Mouse (Mus musculus) gastrocnemius, adult 8-10 months (tissue): ENCODE data around the gene Fyn. TPM values are rescaled to one million over a fixed set of nuclear protein-coding genes. Genes with fewer than 3 reads are reported as not detected.
A peak's percentile ranks its signal among the peaks of the same experiment; 100 is the strongest.

ENCODE experiments used
- DNase-seq, 2 experiments: peaks; one replicate each; pipeline ENCODE4 v3.0.0; 2022; ENCODE audit warnings: low spot score in 2 of 2
- total RNA-seq, 4 experiments: library from RNA; stranded (reverse); gene quantifications; 2 replicates each; pipeline ENCODE4 v1.2.4; 2022

Fyn gene
- total RNA-seq, 4 experiments from 2014 or later, result 2.8 to 7.3 (median 5.7) TPM

DNA sequence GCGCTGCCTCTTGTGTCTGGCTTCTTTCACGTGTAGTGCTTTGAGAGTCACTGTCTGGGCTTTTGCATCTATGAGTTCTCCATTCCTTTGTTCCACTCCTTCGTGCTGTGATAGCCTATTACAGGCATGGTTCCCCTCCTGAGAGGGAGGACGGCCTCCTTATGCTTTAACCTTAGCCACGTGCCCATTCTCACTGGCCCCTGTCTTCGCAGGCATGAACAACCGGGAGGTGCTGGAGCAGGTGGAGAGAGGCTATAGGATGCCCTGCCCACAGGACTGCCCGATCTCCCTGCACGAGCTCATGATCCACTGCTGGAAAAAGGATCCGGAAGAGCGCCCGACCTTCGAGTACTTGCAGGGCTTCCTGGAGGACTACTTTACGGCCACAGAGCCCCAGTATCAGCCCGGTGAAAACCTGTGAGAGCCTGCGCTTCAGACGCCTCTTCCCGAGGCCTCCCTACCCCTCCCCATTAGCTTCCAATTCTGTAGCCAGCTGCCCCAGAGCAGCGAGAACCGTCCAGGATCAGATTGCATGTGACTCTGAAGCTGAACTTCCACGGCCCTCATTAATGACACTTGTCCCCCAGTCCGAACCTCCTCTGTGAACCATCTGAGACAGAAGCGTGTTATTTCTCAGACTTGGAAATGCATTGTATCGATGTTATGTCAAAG lies 195.0 kb downstream of the Fyn start:
- peak in 1 of 2 experiments; percentile 21 for DNase-seq

DNA sequence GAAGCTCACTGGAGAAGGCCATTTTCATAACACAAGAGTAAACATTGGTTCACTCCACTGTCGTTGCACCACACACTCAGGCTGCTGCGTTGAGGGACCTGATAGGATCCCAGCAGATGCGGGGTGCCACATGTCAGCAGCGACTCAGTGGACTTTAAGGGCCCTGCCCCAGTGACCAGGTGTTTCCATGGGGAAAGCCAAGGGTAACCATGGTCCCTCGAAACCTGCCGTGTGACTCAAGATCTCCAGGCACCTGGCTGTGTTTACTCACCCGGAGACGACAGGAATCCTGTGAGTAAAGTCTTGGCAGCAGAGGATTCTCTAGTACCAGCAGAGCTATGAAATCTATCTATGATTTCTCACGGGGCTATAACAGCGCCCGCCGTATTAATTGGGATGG lies 198.2 kb downstream of the Fyn start:
- no peak for DNase-seq

DNA sequence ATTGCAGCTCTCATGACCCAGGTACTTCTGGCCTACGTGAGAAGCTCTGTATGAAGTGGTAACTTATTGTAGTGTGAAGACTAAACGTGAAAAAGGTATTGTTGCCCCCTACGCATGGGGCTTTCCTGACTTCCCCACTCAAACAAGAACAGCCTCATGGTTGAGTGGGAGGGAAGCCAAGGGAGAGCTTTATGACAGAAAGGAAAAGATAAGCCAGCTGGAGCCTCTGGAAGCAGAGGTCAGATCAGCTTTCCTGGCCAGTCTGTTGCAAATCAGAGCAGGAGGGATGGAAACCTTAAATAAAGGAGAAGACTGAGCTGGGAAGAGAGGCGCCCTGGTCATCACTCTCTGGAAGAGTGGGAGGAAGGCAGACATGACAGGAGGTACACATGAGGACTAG lies 200.3 kb downstream of the Fyn start:
- no peak for DNase-seq

DNA sequence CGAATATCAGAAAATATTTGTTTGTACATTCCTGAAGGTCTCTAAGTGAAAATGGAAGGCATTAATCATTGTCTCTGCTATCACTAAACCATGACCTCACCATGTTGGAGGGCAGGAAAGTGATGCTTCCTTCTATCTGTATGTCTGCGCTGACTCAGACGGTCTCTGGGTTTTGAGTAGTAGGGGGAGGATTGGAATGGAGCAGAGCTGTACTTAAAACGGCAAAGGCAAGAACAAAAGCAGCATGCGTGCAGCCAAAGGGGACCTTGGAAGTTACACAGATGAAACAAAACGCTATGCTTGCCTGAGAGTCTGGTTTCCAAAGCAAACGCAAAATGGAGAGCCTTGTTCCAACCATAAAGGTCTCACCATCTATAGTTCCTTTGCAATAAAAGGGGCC lies 202.4 kb downstream of the Fyn start:
- no peak for DNase-seq

DNA sequence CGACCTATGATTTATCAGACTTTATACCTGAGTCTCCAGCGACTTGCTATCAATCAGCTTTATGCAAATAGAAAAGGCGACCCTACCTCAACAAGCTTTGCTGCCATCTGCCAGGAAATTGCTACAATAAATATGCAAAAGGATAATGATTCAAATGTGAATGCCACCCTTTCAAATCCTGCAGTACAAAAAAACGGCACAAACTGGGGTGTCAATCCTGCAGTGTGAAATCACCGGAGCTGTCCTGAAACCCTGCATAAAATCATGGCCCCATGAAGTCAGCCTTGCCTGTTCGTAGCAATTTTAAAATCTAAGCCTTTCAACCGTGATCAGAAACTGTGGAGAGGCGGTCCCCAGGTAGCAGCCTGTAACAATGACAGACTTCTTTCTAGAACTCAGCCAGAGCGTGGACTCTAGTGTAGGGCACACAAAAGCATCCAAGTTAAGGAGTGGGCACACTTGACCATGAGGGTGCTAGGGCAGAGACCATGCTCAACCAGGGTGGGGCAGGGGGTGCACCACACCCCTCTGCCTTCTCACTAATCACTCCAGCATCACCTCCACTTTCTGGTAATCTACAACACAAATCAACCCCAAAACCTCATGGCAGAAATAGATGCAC lies 203.5 kb downstream of the Fyn start:
- DNase-seq, result no peak

DNA sequence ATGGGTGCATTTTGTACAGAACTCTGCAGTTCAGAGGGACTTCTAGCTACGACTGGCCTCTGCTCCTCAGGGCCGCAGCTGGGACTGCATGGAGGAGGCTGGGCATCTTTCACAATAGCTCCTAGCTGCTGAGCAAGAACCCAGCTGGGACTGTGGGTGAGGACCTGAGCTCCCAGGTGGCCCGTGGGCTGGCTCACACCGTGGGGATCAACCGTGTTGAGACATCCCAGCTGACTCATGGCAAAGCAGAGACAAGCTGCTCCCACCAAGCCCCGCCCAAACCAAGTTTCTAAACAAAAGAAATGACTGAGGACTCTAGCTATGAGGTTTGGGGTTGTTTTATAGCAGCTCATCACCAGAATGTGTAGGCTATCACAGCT lies 204.0 kb downstream of the Fyn start:
- DNase-seq, result peak in 1 of 2 experiments; percentile 36

DNA sequence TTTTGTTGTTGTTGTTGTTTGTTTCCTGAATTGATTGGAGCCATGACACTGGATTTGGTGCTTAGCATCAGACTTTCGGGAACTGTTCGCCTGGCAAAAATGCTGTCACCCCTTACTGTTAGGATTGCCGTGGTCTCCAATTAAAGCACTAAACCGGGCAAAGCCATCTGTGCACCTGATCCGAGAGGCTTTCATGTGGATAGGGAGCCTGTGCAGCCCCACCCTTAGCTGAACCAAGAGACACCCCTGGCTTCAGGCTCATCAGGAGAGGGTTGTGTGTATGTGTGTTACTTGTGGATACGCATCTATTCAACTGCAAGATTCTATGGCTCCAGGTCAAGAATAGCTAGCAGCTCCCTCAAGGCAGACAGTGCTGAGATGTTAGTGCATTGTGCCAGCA lies 207.8 kb downstream of the Fyn start:
- DNase-seq, result no peak

DNA sequence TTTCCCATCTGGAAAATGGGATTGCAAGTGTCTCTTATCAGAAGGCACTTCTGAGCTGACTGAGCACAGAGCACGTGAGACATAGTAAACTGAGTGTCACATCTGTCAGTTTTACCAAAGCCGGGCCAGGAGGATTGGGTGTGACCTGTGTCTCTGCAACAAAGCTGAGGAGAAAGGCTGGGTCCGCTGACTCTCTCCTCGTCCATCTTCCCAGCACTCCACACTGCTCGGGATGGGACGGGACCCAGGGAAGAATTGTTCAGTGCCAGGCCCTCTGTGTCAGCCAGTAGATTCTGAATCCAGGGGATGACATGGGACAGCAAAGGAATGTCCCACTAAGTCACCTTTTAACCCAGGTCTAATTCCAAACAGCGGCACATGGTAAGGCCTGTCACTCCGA lies 211.8 kb downstream of the Fyn start:
- DNase-seq, result no peak

DNA sequence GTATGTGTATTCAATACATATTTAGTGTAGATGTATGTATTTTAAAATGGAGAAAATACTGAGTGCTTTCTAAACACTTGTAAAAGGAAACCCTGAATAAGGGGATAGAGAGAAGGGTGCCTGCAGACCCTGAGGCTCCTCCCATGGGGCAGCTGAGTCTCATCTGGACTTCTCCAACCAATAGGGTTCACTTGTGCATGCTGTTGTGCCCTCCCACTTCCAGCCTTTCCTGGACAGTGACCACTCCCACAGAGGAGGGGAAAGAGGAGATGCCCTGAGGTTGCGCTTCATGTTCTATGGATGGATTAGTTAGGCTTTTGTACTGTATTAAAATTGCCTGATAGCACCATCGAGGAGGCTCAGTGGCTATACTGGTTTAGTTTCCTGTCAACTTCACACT lies 213.7 kb downstream of the Fyn start:
- DNase-seq, result no peak

DNA sequence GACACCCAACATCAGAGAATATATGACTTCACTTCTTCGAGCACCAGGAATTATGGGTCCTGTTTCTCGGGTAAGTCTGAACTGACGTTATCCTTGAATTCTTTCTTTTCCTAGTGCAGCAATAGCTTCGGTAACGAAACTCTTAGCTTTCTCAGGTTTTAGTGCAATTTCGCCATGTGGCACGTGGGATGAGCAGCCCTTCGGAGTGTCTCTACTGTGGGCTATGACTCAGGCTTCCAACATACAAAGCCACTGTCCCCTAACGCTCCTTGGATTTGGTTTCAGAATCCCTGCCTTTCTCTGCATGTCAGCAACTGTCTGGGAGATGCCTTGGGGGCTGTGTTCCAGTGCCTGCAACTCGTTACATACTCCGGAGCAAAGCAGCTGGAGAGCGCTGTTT lies 215.1 kb downstream of the Fyn start:
- DNase-seq, result no peak

DNA sequence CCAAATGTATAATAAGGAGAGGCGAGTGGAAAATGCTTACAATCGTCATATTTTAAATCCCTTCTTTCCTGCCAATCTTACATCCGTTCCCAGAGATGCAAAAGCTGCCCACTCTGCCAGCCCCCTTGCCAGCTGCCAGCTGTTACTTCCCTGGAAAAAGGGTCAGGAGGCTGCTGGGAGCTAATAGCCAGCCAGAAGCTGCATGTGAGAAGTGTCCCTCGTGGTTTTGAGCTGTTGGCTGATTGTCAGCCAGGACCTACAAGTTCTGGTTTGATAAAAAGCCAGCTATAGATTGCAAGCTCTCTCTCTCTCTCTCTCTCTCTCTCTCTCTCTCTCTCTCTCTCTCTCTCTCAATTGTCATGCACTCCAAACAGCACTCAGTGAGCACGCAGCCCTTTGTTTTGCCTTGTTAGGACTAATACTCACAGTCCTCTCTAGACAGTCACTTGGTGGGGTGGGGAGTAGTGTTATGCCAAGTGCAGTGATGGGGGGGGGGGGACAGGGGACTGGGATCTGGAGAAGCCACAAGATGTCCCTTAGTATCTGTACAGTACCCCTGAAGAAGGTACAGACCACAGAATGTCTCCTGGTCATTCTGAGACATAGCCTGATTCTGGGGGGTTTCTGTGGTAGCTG lies 218.8 kb downstream of the Fyn start:
- DNase-seq, result no peak

DNA sequence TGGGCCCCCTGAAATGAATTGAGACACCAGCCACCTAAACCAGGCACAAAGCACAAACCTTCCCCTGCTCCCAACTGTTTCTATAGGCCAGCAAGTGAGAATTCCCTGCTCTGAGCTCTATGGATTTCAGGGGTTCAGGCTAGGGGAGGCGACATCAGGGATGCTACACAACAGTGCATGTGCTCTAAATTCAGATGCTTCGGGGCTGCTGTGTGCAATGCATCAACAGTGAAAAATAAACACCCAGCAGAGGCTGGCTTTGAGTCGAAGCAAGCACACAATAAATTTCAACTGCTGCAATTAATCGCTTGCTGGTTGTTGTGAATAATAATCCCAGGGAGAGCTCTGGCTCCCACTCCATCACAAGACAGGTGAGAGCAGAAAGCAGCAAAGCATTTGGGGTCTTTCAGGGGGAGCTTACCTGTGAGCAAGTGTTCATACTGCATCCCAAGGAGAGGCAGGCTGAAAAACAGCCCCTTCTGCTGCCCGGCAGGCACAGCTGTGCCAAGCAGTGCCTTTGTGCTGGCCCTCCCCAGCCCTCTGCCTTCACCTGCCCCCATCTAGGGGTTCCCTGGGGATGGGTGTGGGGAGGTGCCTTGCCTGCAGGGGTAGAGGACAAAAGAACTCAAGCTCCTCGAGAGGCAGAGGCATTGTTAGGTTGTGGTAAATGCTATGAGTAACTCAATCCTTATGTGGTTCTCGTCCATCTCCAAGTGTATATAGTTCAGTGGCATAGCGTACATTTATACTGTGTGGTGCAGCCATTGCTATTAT lies 219.5 kb downstream of the Fyn start:
- no peak for DNase-seq

DNA sequence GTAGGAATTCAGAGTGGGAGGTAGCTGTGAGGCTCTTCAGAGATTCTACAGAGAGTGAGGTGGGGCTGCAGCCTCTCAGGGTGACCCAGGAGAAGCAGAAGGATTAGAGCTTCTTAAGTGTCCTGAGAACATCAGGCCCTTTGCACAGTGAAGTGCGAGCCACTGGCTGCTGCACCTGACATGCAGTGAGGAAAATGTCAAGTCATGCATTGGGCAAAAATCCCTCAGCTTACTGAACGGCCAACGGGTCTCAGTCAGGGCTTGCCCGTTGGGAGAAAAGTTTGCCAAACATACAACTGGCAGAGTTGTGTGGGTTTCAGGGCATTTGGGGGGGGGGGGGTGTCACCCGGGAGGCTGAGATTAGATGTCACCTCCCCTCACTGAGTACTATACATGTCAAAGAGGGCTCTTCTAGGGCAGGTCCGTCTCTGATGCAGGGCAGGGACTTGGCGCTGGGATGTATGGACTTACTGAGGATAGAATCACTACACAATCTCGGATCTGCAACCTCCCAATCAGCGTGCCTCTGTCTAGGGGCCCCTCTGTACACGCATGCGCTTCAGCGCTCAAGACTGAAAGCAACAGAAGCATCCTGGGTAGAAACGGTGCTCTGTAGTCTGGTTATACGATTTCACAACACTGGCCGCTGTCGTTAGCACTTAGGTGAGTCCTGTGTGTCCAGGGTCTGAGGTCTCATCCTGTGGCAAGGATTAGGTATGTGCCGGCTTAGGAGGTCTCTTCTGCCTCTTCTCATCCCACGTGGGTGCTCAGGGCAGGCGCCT lies 221.3 kb downstream of the Fyn start:
- DNase-seq, result no peak

DNA sequence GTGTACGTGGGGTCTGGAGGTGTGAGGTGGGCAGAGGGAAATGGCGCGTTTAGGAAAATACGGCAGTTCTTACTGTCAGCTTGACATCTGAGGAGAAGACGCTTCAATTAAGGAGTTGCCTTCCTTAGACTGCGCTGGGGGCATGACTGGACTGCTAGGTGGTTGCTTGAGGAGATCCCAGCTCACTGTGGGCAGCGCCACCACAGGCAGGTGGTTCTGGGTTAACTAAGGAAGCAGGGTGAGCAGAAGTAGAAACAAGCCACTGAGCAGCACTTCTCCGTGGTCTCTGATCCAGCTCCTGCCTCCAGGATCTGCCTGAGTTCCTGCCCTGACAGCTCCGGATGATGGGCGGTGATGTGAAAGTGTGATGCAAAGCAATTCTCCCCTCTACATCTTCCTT lies 222.0 kb downstream of the Fyn start:
- no peak for DNase-seq

DNA sequence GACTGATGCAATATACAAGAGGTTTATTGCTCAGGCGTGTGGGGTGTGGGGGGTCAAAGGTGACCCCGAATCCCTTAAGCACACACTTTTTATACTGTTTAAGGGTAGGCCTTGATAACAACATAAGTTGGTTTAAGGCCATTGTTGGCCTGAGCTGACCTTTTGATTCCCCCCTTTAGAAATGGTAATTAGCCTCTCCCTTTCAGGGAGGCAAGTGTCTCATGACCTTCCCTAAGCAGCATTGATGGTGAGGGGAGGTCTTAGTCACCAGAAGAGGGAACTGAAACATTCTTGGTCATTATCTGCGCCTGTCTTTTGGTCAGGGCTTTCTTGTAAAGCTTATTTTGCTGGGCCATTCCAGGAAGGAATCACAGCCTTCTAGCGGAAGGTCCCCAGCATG lies 223.8 kb downstream of the Fyn start:
- no peak for DNase-seq

DNA sequence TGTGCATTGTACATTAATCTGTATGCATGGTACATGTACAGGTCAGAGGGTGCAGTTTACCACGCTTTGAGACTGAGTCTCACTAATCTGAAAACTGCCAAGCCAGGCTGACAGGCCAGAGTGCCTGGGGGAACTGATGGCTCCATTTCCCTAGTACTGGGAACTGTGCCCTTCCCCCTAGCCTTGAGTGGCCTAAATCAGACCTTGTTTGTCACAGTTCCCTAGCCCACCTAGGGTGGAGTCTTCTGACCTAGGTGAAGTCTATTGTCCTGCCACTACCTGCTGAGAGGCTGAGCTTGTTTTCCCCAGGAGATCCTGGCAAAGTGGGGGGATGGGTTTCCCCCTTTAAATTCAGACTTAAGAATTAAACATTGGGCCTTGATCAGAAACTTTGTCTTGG lies 226.1 kb downstream of the Fyn start:
- DNase-seq, result no peak

DNA sequence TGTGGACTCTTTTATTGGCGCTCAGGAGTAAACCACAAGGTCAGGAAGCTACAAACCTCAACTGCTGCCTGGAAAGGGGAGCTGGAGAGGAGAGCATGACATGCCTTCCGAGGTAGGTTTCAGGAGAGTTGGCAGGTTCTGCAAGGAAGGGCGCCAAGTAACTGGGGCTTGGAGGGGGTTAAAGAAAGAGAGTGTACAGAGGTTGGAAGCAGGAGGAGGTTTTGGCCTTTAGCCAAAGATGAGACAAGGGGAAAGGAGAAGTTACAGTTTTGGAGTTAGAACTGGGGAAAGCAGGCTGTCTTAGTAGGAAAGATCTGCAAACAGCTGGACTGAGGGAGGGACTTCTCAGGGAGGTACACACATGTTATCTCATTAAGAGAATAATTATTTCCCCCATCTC lies 227.2 kb downstream of the Fyn start:
- DNase-seq, result no peak

DNA sequence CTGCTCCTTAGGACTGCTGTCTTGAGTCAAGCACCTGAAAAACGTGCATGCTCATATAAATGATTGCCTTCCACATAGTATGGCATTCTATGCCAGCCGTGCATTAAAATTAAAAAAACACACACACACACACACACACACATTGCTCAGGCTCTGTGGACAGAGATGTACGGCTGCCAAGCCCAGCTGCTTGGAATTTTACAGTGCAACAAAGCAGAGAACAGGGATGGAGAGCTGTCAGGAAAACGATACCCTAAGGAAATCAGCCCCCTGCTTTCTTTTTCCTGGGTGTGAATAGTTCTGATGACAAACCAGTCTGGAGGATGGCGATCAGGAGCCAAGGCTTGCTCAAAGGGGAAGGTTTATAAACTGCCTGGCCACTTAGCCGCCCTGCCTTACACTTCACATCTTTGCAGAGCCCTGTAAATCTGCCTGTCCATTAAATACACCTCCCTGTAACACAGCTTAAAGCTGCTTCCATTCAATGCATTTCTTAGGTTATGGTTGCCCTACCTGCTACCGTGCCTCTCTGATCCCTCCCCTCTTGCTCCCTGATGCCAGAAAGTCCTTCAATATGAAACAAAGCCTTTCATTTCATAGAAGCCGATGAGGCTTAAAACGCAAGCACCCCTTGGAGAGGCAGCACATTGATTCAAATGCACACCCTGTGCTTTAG lies 228.6 kb downstream of the Fyn start:
- no peak for DNase-seq

DNA sequence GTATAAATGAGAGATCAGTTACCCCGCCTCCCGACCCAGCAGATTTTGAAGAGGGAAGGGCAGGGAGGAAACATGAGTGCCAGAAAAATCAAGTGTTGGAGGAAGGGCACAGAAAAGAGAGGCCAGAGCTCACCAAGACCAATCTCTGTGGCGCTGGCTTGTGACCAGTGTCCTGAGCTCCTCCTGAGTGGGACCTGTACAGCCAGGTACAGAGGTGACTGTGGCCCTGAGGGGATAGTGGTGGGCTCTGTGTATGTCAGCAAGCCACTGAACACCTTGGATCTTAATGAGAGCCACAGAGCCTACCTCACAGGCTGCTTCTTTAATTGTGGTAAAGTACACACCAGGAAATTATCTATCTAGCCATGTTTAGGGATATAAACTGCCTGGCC lies 229.1 kb downstream of the Fyn start:
- DNase-seq, result no peak

DNA sequence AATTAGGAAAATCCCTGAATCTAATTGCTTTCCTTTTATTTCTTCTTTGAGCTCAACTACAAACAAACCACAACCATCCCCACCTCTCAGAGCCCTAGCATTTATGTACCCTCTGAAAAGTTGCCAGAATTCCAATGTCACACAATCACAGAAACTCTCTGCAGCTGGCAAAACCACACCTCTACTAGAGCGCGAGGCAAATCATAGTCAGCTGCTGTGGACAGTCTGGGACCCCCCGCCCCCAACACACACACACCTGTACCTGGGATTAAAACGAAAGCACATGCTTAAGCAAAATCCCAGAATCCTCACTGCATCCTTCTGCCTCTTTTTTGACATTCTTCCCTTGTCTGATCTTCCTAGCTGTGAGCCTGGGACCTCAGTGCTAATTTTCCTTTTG lies 230.9 kb downstream of the Fyn start:
- DNase-seq, result no peak

DNA sequence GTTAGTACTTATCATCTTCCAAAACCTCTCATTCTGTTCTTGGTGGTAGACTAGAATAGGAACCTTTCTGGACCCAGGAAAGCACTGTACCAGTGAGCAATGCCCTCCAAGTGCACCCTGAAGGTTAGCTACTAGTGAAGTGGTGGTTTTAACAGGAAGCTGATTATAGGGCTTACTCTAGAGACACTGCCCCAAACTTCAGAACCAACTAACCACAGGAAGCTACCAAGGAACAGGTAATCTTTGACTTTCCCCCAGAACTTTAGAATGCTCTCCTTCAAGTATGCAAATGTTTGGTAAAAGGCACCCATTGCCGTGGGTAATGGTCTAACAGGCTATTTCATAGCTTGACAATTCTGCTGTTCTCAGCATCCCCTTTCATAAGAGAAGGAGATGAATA lies 231.5 kb downstream of the Fyn start:
- no peak for DNase-seq
